Mouse (Mus musculus) kidney, postnatal 36 days (tissue): ENCODE results near the gene Aloxe3.
A peak's percentile ranks its signal among the peaks of the same experiment; 100 is the strongest.
"Not testable (repeated sequence)": the region's sequence is repeated elsewhere in the genome, so short reads cannot be mapped to it uniquely, and the experiment has no call there.

Experiments
- DNase-seq, 2 experiments: peaks; one replicate each; pipeline ENCODE4 v3.0.0; 2021 to 2022; ENCODE audit warnings: mixed read lengths in 2 of 2

Gene Aloxe3

DNA sequence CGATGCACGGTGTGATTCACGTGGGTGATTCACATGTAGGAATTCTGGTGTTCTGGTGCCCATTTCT lies at the start of gene Aloxe3:
Aloxe3 (plus strand) TSS at position 45 of the 67 bp plus-strand sequence.
- DNase-seq = no peak

DNA sequence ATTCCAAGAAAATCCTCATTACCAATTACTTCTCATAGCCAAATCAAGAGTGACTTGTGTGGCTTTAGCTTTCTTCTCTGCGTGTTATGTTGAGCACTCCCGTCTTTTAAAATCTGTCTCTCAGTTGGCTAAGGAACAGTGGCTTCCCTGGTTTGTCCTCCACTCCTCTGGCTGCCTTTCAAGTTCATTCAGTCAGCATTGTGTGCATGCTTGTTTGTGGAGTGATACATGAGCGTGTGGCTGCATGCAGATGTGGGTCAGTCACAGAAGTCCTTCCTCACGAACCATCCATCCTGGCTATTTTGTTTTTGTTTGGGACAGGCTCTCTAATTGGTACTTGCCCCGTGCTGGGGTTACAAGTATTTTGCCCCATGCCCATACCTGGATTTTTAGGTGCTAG lies 49.1 kb upstream of the Aloxe3 start:
- DNase-seq = no peak

- DNase-seq = no peak
Observed at GRCm38 (mm10) chr11:69077316-69077715, 48.4 kb upstream of the Aloxe3 start.

DNA sequence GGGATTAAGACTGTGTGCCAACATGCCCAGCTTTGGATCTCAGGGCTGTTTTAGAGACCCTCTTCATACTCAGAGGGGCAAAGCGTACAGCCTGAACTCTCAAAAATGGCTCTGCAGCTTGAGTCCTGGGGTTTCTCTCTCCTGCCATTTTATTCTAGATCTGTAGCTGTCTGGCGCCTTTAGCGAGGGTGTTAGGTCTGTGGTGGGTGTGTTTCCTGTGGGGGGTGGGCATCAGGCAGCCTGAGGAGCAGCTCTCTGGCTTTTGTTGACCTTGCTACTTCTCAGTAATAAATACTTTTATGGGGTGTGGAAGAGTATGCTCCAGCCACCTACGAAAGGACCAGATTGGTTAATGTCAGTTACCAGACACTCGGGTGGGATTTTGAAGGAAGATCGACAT lies 47.7 kb upstream of the Aloxe3 start:
- no peak for DNase-seq

DNA sequence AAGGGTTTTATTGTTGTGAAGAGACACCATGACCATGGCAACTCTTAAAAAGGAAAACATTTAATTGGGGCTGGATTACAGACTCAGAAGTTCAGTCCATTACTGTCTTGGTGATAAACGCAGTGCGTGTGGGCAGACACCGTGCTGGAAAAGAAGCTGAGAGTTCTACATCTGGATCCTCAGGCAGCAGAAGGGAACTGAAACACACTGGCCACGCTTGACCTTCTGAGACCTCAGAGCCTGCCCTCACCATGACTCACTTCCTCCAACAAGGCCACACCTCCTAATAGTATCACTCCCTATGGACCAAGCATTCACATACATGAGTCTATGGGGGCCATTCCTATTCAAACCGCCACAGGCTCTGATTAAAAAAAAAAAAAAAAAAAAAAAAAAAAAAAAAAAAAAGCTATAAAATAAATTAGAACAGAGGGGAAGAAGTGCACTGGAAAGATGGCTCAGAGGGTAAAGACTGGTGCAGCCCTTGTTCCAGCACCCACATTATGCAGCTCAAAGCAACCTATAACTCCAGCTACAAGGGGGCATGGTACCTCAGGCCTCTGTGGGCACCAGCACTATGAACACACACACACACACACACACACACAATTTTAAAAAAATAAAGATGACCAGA lies 46.8 kb upstream of the Aloxe3 start:
- no peak for DNase-seq

DNA sequence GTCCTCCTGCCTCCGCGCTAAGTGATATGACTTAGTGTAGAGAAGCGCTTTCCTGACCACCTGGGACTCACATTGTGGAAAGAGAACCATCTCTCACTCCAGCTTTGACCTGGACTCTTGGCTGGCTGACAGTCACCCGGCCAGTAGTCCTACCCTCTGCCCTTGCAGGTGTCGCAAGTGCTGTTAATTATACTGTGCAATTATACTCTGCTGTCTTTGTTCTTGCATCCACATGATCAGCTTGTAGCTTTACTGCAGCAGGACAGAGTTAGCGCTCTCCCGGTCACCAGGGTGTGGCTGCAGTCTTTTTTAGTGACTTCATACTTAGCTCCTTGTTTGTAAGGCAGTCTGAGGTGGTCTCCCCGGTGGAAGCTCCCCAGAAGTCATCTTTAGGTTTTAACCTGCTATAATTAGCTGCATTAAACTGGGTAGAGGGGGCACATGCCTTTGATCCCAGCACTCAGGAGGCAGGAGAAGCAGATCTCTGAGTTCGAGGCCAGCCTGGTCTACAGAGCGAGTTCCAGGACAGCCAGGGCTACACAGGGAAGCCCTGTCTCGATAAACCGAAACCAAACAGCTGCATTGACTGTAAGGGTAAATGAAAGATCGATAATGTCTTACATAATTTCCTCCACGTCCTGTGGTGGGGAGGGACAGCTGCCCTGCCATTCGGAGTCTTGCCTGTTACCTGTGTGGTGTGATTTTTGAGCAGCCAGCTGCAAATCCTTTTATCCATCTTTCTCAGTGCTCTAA lies 45.4 kb upstream of the Aloxe3 start:
- peak in 1 of 2 experiments; percentile 66 for DNase-seq

- DNase-seq = no peak
Observed at GRCm38 (mm10) chr11:69080855-69081222, 44.9 kb upstream of the Aloxe3 start.

GRCm38 (mm10) chr11:69081613-69082012 lies 44.1 kb upstream of the Aloxe3 start:
- DNase-seq = no peak

DNA sequence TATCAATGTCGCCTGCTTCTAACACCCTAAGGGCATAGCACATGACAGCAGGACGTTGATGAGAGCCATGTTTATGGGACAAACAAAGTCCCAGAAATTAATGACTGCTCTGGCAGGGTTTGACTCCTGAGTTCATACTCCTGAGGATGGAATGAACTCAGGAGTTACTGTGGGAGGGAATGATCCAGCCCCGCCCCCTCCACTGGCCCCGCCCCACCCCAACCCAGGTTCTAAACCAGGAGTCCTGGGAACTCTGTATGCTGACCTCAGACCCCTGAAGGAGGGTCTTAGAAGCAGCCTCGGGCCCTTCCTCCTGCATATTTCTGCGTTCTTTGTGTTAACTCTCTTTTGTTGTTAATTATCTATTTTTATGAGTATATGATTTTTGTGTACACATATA lies 40.1 kb upstream of the Aloxe3 start:
- DNase-seq = no peak

GRCm38 (mm10) chr11:69086390-69086789 lies 39.3 kb upstream of the Aloxe3 start:
- no peak for DNase-seq

DNA sequence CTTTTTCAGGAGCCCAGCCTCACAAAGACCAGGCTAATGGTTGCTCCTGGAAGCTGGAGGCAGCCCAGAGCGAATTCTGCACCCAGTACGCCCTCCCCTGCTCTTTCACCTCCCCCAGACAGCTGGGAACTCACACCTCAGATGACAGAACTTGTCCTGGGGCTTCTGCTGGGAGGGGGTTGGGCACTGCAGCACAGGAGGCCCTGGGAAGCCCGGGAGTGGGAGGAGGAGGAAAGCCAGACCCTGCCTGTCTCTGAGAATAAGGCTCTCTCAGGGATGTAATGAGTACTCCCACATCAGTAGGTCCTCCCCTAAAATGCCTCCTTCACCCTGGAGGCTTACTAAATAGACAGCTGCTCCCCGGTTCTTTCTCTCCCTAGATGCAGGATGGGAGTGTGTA lies 38.6 kb upstream of the Aloxe3 start:
- DNase-seq = no peak

- DNase-seq = no peak
Observed at GRCm38 (mm10) chr11:69087597-69087996, 38.1 kb upstream of the Aloxe3 start.

DNA sequence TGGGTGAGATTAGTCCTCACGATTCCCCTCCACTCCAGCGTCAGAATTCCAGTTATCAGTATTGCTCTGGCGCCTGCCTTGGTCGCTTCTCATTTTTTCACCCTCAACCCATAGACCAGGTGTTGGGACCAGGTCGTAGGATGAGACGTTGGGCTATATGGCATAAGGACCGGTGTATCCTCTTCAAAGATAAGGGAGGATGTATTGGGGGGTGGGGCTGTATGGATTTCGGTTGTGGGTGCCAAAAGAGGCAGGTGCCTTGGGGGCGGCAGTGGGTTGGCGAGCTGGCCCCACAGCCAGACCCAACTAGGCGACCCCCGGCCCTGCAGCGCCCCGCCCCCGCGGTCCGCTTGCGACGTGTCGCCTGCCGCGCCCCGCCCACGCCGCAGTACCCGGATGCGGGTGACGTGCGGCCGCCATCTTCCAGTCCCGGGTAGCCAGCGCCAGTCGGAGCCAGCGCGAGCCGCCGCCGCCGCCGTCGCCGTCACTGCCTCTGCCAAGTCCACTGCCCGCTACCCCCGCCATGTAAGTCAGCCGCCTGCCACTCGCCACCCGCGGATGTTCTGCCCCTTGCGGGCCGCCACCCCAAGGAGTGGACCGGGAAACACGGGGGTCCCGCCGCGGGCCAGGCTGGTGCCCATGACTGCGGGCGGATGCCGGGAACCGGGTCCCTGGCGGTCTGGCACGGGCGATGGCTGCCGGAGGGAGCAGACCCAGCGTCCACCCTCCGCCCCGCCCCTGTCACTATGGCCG lies 37.4 kb upstream of the Aloxe3 start, which contains the start of gene Vamp2:
Vamp2 (plus strand) TSS at position 388 of the 753 bp plus-strand sequence.
- peak; percentile 92 to 97 for DNase-seq

DNA sequence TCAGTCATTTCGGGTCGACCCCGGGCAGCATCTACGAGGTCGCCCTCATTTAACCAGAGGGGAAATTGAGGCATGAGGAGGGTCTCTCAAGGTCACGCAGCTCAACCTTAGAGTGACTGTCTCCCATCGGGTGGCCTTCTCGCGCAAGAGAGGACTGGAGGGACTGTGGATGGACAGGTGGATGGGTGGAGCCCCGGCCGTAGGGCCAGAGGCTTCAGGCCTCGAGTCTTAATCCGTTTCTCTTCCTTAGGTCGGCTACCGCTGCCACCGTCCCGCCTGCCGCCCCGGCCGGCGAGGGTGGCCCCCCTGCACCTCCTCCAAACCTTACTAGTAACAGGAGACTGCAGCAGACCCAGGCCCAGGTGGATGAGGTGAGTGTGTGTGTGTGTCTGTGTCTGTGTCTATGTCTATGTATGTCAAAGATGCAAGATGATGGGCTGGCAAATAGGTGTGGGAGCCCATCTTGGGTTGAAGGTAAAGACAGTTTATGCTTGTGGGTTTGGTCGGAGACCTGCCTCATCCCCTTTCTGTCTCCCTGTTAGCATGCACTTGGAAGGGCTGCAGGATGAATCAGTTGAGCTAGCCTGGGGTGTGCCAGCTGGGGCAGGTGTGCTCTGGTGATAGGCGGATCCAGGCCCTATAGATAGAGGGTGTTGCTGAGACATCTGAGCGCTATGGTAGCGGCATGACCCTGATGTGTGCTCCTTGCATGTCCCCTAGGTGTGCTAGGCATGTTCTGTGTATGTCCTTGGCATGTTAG lies 36.7 kb upstream of the Aloxe3 start:
- no peak for DNase-seq

DNA sequence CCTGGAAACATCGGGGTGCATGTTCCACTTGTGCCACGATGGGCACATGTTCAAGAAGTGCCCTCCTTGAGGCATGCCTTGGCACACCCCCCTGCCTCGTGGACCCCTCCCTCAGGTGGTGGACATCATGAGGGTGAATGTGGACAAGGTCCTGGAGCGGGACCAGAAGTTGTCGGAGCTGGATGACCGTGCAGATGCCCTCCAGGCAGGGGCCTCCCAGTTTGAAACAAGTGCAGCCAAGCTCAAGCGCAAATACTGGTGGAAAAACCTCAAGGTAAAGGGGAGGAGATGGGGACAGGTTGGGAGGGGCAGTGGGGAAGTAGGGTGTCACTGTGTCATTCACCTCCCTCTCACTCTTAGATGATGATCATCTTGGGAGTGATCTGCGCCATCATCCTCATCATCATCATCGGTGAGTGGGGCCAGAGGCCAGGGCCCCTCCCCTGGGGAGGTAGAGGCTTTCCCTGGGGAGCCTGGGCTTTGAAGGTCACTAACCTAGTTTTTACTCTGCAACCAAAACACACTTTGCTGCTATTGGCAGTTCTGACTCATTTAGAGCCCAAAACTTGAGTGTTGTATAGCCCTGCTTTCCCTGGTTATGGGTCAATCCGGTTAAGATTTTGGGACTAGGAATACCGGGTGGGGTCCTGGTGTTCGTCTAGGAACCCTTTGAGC lies 35.9 kb upstream of the Aloxe3 start:
- DNase-seq = no peak

- DNase-seq = no peak
Observed at GRCm38 (mm10) chr11:69090367-69090766, 35.3 kb upstream of the Aloxe3 start.

GRCm38 (mm10) chr11:69091566-69092385 lies 33.9 kb upstream of the Aloxe3 start:
- no peak for DNase-seq

- peak; percentile 93 to 97 for DNase-seq
Observed at GRCm38 (mm10) chr11:69092386-69092751, 33.3 kb upstream of the Aloxe3 start.

- DNase-seq = no peak
Observed at GRCm38 (mm10) chr11:69092871-69093270, 32.8 kb upstream of the Aloxe3 start.

- DNase-seq = not testable (repeated sequence)
Observed at GRCm38 (mm10) chr11:69093856-69094255, 31.8 kb upstream of the Aloxe3 start.

DNA sequence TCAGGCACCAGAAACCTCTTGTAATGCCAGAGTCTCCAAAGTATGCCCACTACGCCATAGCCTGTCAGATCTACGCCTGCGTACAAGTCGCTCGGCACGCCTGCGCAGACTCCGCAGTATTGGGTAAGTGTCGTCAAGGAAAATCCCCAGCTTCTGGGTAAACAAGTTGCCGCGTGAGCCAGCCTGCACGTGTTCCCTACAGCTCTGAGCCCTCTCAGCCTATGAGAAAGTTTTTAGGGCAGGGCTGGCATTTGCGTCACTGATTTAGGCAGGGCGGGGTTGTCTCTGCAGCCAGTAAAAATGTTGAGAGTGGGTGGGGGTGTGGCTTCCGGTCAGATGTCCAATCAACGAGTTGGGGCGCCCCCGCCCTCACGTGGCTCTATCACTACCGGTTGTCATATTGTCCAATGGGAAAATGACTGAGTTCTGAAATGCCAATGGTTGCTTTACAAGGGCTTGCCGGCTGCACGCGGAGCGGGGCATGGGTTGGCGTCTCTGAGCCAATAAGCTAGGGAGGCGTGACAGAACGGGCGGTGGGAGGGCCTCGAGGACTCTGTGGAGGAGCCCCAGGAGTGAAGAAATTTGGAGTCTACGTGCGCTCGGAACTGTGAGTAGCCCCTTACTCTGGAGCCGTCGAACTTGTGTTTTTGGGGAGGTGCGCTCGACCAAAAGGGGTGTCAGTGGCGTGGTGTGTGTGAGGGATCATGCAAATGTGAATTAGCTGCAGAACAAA lies 30.8 kb upstream of the Aloxe3 start, which contains the start of gene Per1:
Per1 (plus strand) TSS at position 521 of the 733 bp plus-strand sequence.
- DNase-seq = peak; percentile 99 to 100
